Mouse (Mus musculus) right cerebral cortex, postnatal 36 days (tissue): ENCODE measurements around the gene Vps4a.
"Not testable (repeated sequence)": the region's sequence is repeated elsewhere in the genome, so short reads cannot be mapped to it uniquely, and the experiment has no call there.

Experiments
- DNase-seq, 2 experiments: peaks; one replicate each; pipeline ENCODE4 v3.0.0; 2022; ENCODE audit warnings: low spot score in 2 of 2, mixed read lengths in 1 of 2

Gene Vps4a

DNA sequence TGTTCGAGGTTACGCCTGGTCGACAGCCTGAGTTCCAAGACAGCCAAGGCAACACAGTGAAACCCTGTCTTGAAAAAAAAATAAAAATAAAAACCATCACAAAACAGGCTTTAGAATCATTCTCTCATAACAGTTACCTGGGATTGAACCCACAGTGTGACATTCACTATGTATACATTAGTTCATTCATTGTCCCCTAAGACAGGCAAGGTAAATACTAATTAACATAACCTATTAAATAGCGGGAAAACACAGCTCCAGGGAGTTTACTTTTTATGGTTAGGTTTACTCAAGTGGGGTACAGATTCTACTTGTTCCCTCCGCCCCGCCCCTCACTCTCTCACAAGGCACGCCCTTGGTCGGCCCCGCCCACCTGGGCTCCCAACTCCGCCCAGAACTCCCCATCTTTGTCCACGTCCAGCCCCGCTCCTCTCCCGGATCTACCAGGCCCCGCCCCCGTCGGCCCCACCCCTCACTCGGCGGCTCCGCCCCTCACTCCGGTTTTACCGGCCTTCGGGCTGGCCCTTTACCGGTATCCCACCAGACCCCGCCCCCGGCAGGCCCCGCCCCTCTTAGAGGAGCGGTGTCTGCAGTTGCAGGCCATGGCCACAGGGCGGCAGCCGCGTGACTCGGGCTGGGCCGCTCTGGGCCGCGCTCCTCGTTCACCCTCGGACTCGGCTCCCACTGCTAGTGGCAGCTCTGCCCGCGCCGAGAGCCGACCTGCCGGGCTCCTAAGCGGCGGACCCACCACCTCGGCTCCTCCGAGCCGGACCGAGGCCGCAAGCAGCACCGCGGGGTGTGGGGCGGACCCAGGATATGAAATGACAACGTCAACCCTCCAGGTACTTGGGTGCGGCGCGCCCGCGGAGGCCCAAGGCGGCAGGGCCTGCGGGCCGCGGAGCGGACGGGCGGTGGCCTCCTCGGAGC, at the start of gene Vps4a:
TSS of gene Vps4a (plus strand) at position 573 of the 927 bp plus-strand sequence.
- peak; percentile 91 to 92 for DNase-seq

- DNase-seq: no peak
These were observed 45.6 kb upstream of the Vps4a start for GRCm38 (mm10) chr8:106985404-106985821.

GRCm38 (mm10) chr8:106985951-106986350, 45.1 kb upstream of the Vps4a start:
- DNase-seq: no peak

DNA sequence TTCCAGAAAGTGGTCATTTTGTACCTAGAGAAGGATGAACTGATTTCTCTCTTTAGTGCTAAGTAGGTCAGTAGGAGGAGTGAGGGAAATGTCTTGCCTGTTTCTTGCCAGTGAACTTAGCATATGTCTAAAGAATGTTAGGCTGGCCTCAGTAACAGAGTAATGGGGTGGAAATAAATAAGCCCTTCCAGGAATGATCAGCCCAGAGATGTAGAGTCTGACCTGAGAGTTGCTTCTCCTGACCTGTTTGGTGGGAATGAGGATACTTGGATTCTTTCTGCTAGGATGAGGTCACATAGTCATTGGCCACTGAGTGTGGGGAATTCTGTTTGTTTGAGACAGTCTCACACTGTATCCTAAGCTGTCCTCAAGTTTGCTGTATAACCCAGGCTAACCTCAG, 43.5 kb upstream of the Vps4a start:
- no peak for DNase-seq

- DNase-seq: peak in 1 of 2 experiments; percentile 41
These were observed 39.6 kb upstream of the Vps4a start for GRCm38 (mm10) chr8:106991393-106991792.

GRCm38 (mm10) chr8:106996339-106996738, 34.7 kb upstream of the Vps4a start:
- not testable (repeated sequence) for DNase-seq

- no peak for DNase-seq
These were observed 33.6 kb upstream of the Vps4a start for GRCm38 (mm10) chr8:106997416-106997815.

DNA sequence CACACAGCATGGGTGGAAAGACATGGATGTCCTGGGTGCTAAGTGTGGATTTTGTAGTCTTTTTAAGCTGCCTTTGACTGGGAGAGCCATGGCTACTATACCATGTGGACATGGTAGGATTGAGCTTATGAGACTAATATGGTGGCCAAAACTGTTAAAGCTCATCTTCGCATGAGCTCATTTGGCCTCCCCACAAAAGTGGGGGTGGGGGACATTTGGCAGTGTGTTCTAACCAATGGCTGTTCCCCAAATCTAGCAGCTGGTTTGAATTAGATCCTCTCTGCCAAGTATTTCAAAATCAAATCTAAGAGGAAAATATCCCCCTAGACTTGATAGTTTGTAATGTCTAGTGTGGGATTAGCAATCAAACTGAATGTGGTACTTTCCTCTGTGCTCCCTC, 32.0 kb upstream of the Vps4a start:
- no peak for DNase-seq

GRCm38 (mm10) chr8:107002532-107002931, 28.5 kb upstream of the Vps4a start:
- peak; percentile 76 to 78 for DNase-seq

GRCm38 (mm10) chr8:107007795-107008194, 23.2 kb upstream of the Vps4a start:
- DNase-seq: peak; percentile 40 to 41

- no peak for DNase-seq
These were observed 18.4 kb upstream of the Vps4a start for GRCm38 (mm10) chr8:107012666-107013065.

GRCm38 (mm10) chr8:107014915-107015314, 16.1 kb upstream of the Vps4a start:
- DNase-seq: no peak

DNA sequence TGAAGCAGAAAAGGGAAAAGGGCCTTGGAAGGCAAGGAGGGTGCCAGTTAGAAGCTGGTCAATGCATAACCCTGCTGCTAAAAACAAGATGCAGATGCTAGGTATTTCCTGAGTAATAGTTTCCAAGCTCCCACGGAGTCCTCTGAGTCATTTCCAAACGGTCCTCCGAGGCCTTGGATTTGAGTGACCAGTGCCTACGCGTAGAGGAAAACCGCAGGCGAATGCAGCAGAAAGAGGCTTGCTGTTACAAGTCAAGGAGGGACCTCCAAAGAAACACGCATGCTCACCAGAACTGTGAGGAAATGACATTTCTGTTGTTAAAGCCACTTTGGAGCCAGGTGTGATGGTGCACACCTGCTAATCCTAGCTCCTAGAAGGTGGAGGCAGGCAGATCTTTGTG, 7.5 kb upstream of the Vps4a start:
- no peak for DNase-seq

GRCm38 (mm10) chr8:107029310-107029709, 1.7 kb upstream of the Vps4a start:
- no peak for DNase-seq

GRCm38 (mm10) chr8:107030058-107030457, 964 bp upstream of the Vps4a start:
- no peak for DNase-seq

GRCm38 (mm10) chr8:107031577-107032090, 612 bp downstream of the Vps4a start:
- peak; percentile 10 to 14 for DNase-seq

DNA sequence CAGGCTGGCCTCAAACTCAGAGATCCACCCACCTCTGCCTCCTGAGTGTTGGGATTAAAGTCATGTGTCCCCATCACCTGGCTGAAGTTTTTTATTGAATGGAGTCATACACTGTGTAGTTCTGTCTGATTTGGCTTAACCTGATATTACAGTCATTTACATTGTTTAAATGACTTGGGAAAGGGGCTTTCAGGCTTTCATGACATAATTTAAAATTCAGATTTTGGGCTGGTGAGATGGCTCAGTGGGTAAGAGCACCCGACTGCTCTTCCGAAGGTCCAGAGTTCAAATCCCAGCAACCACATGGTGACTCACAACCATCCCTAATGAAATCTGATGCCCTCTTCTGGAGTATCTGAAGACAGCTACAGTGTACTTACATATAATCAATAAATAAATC, 2.6 kb downstream of the Vps4a start:
- DNase-seq: not testable (repeated sequence)

DNA sequence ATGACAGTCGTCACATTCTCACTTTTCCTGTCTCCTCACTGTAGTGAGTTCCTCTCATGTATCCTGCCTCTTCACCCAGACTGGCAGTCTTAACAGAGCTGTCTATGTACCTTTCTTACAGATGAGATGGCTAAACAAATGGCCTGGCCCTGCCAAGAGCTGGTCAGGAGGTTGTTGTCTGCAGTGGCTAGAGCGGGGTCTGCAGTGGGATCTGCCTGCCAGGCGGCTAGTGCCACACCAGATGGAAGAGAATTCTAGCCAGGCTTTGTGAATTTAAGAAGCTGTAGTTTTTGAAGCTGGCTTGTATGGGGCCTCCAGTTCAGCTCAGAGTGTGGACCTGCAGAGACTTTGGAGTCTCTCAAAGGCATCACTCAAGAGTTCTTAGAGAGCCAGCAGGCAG, 4.6 kb downstream of the Vps4a start:
- DNase-seq: no peak

GRCm38 (mm10) chr8:107036626-107037025, 5.6 kb downstream of the Vps4a start:
- no peak for DNase-seq

GRCm38 (mm10) chr8:107040632-107041031, 9.6 kb downstream of the Vps4a start:
- no peak for DNase-seq

- no peak for DNase-seq
These were observed 14.5 kb downstream of the Vps4a start for GRCm38 (mm10) chr8:107045478-107045877.

DNA sequence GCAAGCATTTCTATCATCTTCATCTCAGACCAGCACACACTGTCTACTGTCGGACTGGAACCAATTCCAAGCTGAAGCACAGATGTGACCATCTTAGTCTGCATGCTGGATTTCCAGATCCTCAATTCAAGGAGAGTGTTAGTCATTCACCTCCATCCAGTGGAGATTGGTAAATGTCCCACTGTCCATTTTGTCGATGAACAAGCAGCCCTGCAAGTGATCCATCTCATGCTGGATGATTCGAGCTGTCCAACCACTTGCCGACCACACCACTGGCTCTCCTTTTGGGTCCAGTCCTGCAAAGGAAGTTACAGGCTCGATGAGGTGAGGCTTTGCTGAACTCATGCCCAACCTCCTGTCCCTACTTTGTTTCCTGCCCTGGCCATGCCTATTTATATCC, 16.0 kb downstream of the Vps4a start:
- DNase-seq: no peak
